Comparison of ENCODE assay signal across 8 mouse cellular contexts in genomic region chr8:54076301-54076700, GRCm38 (mm10). TPM values are rescaled to one million over a fixed set of nuclear protein-coding genes. Genes with fewer than 3 reads are reported as not detected.
DNase-seq lines count a peak whose midpoint lies in the region; ATAC-seq and TF ChIP-seq lines count a peak whose summit lies in the region.

No protein-coding gene starts in this region.

- no peaks in the 10 kb centered on the region for H3K36me3 ChIP-seq in liver, embryonic 11.5 days (ENCODE audit: control insufficient read depth, insufficient read depth, low read length)
- no peaks in the 10 kb centered on the region for H3K36me3 ChIP-seq in forebrain, embryonic 12.5 days (replicated peaks)
- H3K36me3 ChIP-seq in limb, embryonic 13.5 days: no peaks in the 10 kb centered on the region
- H3K36me3 ChIP-seq in small intestine, adult 2 months (ENCODE audit: control insufficient read depth, insufficient read depth, low read length): no peaks in the 10 kb centered on the region

- H3K4me2 ChIP-seq in liver, embryonic 11.5 days: peak overlapping the region; percentile 85
- H3K4me2 ChIP-seq in forebrain, embryonic 12.5 days: peak overlapping the region; percentile 65
- H3K4me2 ChIP-seq in limb, embryonic 13.5 days (replicated peaks): peak overlapping the region; percentile 86

- 60% methylated on average over 1 of the region's 1 CpGs for WGBS in liver, embryonic 11.5 days
- 53% methylated on average over 1 of the region's 1 CpGs for WGBS in forebrain, embryonic 12.5 days
- WGBS in limb, embryonic 13.5 days: 62% methylated on average over 1 of the region's 1 CpGs
- WGBS in small intestine, adult 2 months: 30% methylated on average over 1 of the region's 1 CpGs

- no peaks in the 10 kb centered on the region; the same call in 1 of the 2 replicates for H3K4me1 ChIP-seq in liver, embryonic 11.5 days (replicated peaks; ENCODE audit: control insufficient read depth, insufficient read depth, low read length)
- peaks cover 10% of the 10 kb centered on the region for H3K4me1 ChIP-seq in forebrain, embryonic 12.5 days
- H3K4me1 ChIP-seq in limb, embryonic 13.5 days: peaks cover 17% of the 10 kb centered on the region
- H3K4me1 ChIP-seq in small intestine, adult 2 months (ENCODE audit: control insufficient read depth, insufficient read depth, insufficient read length, low read length): peaks cover 12% of the 10 kb centered on the region; the same call in 1 of the 2 replicates

- no peak for DNase-seq in liver, embryonic 11.5 days (ENCODE audit: low spot score)
- DNase-seq in liver: no peak
- no peak for DNase-seq in retina, embryonic 14.5 days (ENCODE audit: low spot score)
- DNase-seq in urinary bladder, adult 2 months (ENCODE audit: low spot score): no peak

- no peak overlapping the region for H3K4me3 ChIP-seq in liver, embryonic 11.5 days (ENCODE audit: low read depth, low read length)
- H3K4me3 ChIP-seq in forebrain, embryonic 12.5 days (replicated peaks): 0 out of 2 replicates have a peak overlapping the region, but pooled peaks have one; percentile 75
- H3K4me3 ChIP-seq in limb, embryonic 13.5 days: peak overlapping the region; percentile 79
- H3K4me3 ChIP-seq in small intestine, adult 2 months (ENCODE audit: low read depth, low read length): no peak overlapping the region

- H3K27me3 ChIP-seq in liver, embryonic 11.5 days (replicated peaks; ENCODE audit: control insufficient read depth, insufficient read depth, low read length): peaks cover 6% of the 10 kb centered on the region; the same call in 1 of the 2 replicates
- no peaks in the 10 kb centered on the region; the same call in 1 of the 2 replicates for H3K27me3 ChIP-seq in forebrain, embryonic 12.5 days
- no peaks in the 10 kb centered on the region for H3K27me3 ChIP-seq in limb, embryonic 13.5 days
- no peaks in the 10 kb centered on the region for H3K27me3 ChIP-seq in small intestine, adult 2 months (ENCODE audit: control insufficient read depth, insufficient read depth, low read length)

- no peak for TF ChIP-seq CTCF in small intestine, adult 2 months (IDR thresholded peaks at IDR 0.05; ENCODE audit: extremely low read depth, insufficient read length, insufficient replicate concordance, low read depth, low read length)

- H3K9me3 ChIP-seq in liver, embryonic 11.5 days (ENCODE audit: control insufficient read depth, low read length): no peaks in the 10 kb centered on the region
- H3K9me3 ChIP-seq in forebrain, embryonic 12.5 days: no peaks in the 10 kb centered on the region
- H3K9me3 ChIP-seq in limb, embryonic 13.5 days: no peaks in the 10 kb centered on the region

- H3K9ac ChIP-seq in liver, embryonic 11.5 days (ENCODE audit: low read depth, low read length): no peak overlapping the region
- no peak overlapping the region for H3K9ac ChIP-seq in forebrain, embryonic 12.5 days
- peak overlapping the region; percentile 78; the same call in 1 of the 2 replicates for H3K9ac ChIP-seq in limb, embryonic 13.5 days

- no peak overlapping the region for H3K27ac ChIP-seq in liver, embryonic 11.5 days (ENCODE audit: low read depth, low read length)
- H3K27ac ChIP-seq in forebrain, embryonic 12.5 days: no peak overlapping the region
- H3K27ac ChIP-seq in limb, embryonic 13.5 days: no peak overlapping the region
- H3K27ac ChIP-seq in small intestine, adult 2 months (ENCODE audit: insufficient read depth, low read depth, low read length): peak overlapping the region; percentile 45; the same call in 1 of the 2 replicates

- no peak for TF ChIP-seq POLR2A in small intestine, adult 2 months (IDR thresholded peaks at IDR 0.05; ENCODE audit: low read depth, low read length)

- ATAC-seq in liver, embryonic 11.5 days (replicated peaks; ENCODE audit: low FRiP score): 0 out of 2 replicates have a peak, but pooled peaks have one; percentile 4
- no peak for ATAC-seq in forebrain, embryonic 12.5 days (ENCODE audit: low FRiP score)
- ATAC-seq in limb, embryonic 13.5 days (ENCODE audit: low FRiP score, low read depth): no peak
- ATAC-seq in megakaryocyte progenitor cell, adult 5-6 weeks (replicated peaks; ENCODE audit: poor library complexity): no peak

RNA-seq across cellular contexts. Expression of gene Vegfc, which starts 1.1 kb away (rescaled TPM):
- 6.8 and 7.3 TPM in 2 replicates for polyA plus RNA-seq in liver, embryonic 11.5 days (2014; fragmentation: Nextera tagmentation; extraction: Ambion mirVana)
- polyA plus RNA-seq in forebrain, embryonic 12.5 days (2016; fragmentation: Nextera tagmentation; extraction: Ambion mirVana): 3.6 and 6.5 TPM in 2 replicates
- 7.7 and 7.9 TPM in 2 replicates for polyA plus RNA-seq in limb, embryonic 13.5 days (2015; fragmentation: Nextera tagmentation; extraction: Ambion mirVana)
- polyA plus RNA-seq in small intestine, adult 2 months (2012; rRNA removed): 1.6 and 4.5 TPM in 2 replicates
- 1.2 TPM in 2 replicates for total RNA-seq in megakaryocyte progenitor cell, adult 5-6 weeks (2015)
- total RNA-seq in megakaryocyte progenitor cell, adult 5-6 weeks (2017): 0.37 TPM in 1 of 2 replicates, not detected in the other
- 7.3 and 8.6 TPM in 2 replicates for polyA plus RNA-seq in urinary bladder, adult 2 months (2012; rRNA removed)

Comparison
In these comparisons a context has a peak if more than half of its experiments do, and no peak if none do; other contexts are left out.
1. H3K4me3 ChIP-seq: peak in forebrain, embryonic 12.5 days (single experiment) and limb, embryonic 13.5 days (single experiment); none in liver, embryonic 11.5 days (single experiment) and small intestine, adult 2 months (single experiment).
2. Peak in every context shown above with its lines, with median percentiles within 50 percentile points of each other: H3K4me2 ChIP-seq.